Mouse (Mus musculus): Measurements from ENCODE around the gene Tigd3. TPM values are rescaled to one million over a fixed set of nuclear protein-coding genes. Genes with fewer than 3 reads are reported as not detected.

The Tigd3 gene
- polyA plus RNA-seq, 1 experiment from 2014 or later = 12.9 TPM

GRCm38 (mm10) chr19:5872528-5872927 is 21.4 kb downstream of the Tigd3 start:
- Histone ChIP-seq H3K4me1 (peaks cover 27% of the 10 kb centered on the region), H3K9me3 (no peaks in the 10 kb centered on the region), H3K36me3 (peaks cover 11% of the 10 kb centered on the region; the same call in 1 of the 2 replicates), H3K27me3 (no peaks in the 10 kb centered on the region), H3K4me2 (replicated peaks) (no peak overlapping the region), H3K9ac (replicated peaks) (no peak overlapping the region), H3K4me3 (no peak overlapping the region), H3K27ac (replicated peaks) (no peak overlapping the region)
- ATAC-seq (replicated peaks) = no peak
- 93% methylated on average over 4 of the region's 4 CpGs for WGBS

- no peak overlapping the region for H3K27ac ChIP-seq (replicated peaks)
- H3K9ac ChIP-seq (replicated peaks) = no peak overlapping the region
- H3K27me3 ChIP-seq = no peaks in the 10 kb centered on the region
- no peak overlapping the region for H3K4me2 ChIP-seq (replicated peaks)
- H3K9me3 ChIP-seq = no peaks in the 10 kb centered on the region
- H3K36me3 ChIP-seq = peaks cover 11% of the 10 kb centered on the region; the same call in 1 of the 2 replicates
- 60% methylated on average over 6 of the region's 6 CpGs for WGBS
- H3K4me1 ChIP-seq = peaks cover 27% of the 10 kb centered on the region
- H3K4me3 ChIP-seq = no peak overlapping the region
- no peak for ATAC-seq (replicated peaks)
These were observed 22.3 kb downstream of the Tigd3 start for GRCm38 (mm10) chr19:5871683-5872082.

- Histone ChIP-seq H3K4me1 (peaks cover 27% of the 10 kb centered on the region), H3K4me3 (no peak overlapping the region), H3K27ac (replicated peaks) (no peak overlapping the region; the same call in 1 of the 2 replicates), H3K4me2 (replicated peaks) (no peak overlapping the region), H3K27me3 (no peaks in the 10 kb centered on the region), H3K36me3 (peaks cover 11% of the 10 kb centered on the region; the same call in 1 of the 2 replicates), H3K9me3 (no peaks in the 10 kb centered on the region), H3K9ac (replicated peaks) (0 out of 2 replicates have a peak overlapping the region, but pooled peaks have one; percentile 34)
- no peak for ATAC-seq (replicated peaks)
- 4% methylated on average over 7 of the region's 7 CpGs for WGBS
These were observed 22.7 kb downstream of the Tigd3 start for GRCm38 (mm10) chr19:5871273-5871672.

- no peaks in the 10 kb centered on the region for H3K9me3 ChIP-seq
- no peak overlapping the region for H3K4me2 ChIP-seq (replicated peaks)
- peaks cover 23% of the 10 kb centered on the region for H3K36me3 ChIP-seq
- H3K27ac ChIP-seq (replicated peaks) = no peak overlapping the region
- WGBS = 87% methylated on average over 6 of the region's 6 CpGs
- no peaks in the 10 kb centered on the region for H3K27me3 ChIP-seq
- ATAC-seq (replicated peaks) = no peak
- no peak overlapping the region for H3K9ac ChIP-seq (replicated peaks)
- peaks cover 6% of the 10 kb centered on the region for H3K4me1 ChIP-seq
- H3K4me3 ChIP-seq = no peak overlapping the region
These were observed 25.9 kb downstream of the Tigd3 start for GRCm38 (mm10) chr19:5868096-5868495.

DNA sequence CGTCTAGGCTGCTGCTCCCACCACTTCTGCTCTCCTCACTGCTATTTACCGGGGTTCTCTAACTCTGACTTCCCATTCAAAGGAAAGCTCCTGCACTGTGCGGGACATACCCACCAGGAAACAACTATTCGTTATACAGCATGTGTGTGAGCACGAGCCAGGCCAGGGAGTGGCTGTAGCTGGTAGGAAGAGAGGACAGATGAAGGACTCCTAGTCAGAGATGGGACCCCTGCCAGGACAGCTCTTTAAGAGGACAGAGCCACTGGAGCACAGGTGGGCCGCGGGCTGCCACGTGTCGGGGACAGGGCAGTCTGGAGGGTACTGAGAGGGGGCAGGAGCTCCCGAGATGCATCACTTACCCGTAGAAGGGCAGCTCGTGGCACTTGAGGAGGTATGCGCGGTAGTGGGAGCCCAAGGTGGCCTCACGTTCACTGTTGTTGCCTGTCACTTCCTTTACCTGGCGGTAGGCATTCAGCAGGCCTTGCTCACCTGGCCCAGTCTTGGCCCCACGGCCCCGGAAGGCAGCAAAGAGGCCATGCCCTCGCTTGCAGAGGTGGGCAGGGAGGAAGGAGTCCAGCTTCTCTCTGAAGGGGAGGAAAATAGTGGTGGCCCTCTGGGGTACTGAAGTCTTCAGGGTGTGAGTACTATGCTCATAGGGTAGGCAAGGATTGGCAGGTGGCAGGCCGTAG is 29.1 kb downstream of the Tigd3 start:
- H3K4me3 ChIP-seq = no peak overlapping the region
- no peak for ATAC-seq (replicated peaks)
- H3K27me3 ChIP-seq = no peaks in the 10 kb centered on the region
- peaks cover 50% of the 10 kb centered on the region for H3K36me3 ChIP-seq
- H3K4me1 ChIP-seq = no peaks in the 10 kb centered on the region
- WGBS = 91% methylated on average over 20 of the region's 20 CpGs
- H3K27ac ChIP-seq (replicated peaks) = no peak overlapping the region
- no peak overlapping the region for H3K9ac ChIP-seq (replicated peaks)
- H3K4me2 ChIP-seq (replicated peaks) = no peak overlapping the region
- H3K9me3 ChIP-seq = no peaks in the 10 kb centered on the region

DNA sequence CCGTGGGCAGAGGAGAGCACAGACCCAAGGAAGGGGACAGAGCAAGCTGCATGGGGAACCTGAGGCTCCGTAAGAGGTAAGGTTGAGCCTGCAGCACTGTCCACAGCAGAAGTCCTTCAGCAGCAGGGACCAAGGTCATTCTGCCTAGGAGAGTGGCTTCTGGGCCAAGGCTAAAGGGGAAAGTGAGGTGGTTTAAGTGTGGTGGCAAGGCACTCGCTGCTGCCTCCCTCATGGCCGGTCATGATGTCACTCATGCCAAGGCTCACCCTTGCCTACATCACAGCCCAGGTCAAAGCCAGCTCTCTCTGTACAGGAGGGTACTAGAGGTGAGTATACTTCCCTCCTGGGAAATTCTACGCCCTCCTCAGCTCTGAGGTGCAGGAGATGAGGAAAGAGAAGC is 30.2 kb downstream of the Tigd3 start:
- whole genome bisulfite sequencing = 95% methylated on average over 5 of the region's 5 CpGs
- H3K36me3 ChIP-seq = peaks cover 47% of the 10 kb centered on the region
- no peak overlapping the region for H3K4me3 ChIP-seq
- H3K27ac ChIP-seq (replicated peaks) = no peak overlapping the region
- no peaks in the 10 kb centered on the region for H3K9me3 ChIP-seq
- H3K4me2 ChIP-seq (replicated peaks) = no peak overlapping the region
- no peaks in the 10 kb centered on the region for H3K4me1 ChIP-seq
- no peak for ATAC-seq (replicated peaks)
- no peak overlapping the region for H3K9ac ChIP-seq (replicated peaks)
- H3K27me3 ChIP-seq = no peaks in the 10 kb centered on the region

- ATAC-seq (replicated peaks) = no peak
- peaks cover 48% of the 10 kb centered on the region for H3K36me3 ChIP-seq
These were observed 31.4 kb downstream of the Tigd3 start for GRCm38 (mm10) chr19:5862335-5863085.

DNA sequence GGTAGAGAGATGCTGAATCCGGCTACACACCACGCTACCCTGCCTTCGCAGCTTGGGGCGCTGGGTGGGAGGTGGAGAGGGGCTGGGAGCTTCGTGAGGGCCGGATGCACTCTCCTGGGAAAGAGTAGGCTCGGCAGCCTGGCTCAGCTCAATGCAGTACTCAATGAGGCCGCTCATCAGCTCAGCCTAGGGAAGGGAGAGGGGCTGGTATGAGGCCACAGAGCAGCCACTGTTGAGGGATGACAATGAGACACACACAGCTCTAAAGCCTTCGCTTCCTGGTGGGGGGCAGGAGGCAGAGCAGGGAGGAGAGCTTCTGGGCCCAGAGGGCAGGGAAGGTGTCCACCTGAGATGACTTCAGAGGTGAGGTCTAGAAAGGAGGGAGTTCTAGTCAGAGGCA is 37.3 kb downstream of the Tigd3 start:
- Histone ChIP-seq H3K27me3 (no peaks in the 10 kb centered on the region), H3K36me3 (peaks cover 34% of the 10 kb centered on the region), H3K4me2 (replicated peaks) (no peak overlapping the region), H3K9me3 (no peaks in the 10 kb centered on the region), H3K4me3 (no peak overlapping the region), H3K27ac (replicated peaks) (no peak overlapping the region), H3K9ac (replicated peaks) (no peak overlapping the region), H3K4me1 (peaks cover 4% of the 10 kb centered on the region; the same call in 1 of the 2 replicates)
- WGBS = 78% methylated on average over 9 of the region's 9 CpGs
- ATAC-seq (replicated peaks) = no peak

More at GRCm38 (mm10) chr19:5862335-5863085, 31.4 kb downstream of the Tigd3 start:
- Histone ChIP-seq H3K4me3 (no peak overlapping the region), H3K9me3 (no peaks in the 10 kb centered on the region), H3K4me2 (replicated peaks) (no peak overlapping the region), H3K9ac (replicated peaks) (no peak overlapping the region), H3K27me3 (no peaks in the 10 kb centered on the region), H3K4me1 (no peaks in the 10 kb centered on the region), H3K27ac (replicated peaks) (no peak overlapping the region)
- 96% methylated on average over 14 of the region's 14 CpGs for WGBS

DNA sequence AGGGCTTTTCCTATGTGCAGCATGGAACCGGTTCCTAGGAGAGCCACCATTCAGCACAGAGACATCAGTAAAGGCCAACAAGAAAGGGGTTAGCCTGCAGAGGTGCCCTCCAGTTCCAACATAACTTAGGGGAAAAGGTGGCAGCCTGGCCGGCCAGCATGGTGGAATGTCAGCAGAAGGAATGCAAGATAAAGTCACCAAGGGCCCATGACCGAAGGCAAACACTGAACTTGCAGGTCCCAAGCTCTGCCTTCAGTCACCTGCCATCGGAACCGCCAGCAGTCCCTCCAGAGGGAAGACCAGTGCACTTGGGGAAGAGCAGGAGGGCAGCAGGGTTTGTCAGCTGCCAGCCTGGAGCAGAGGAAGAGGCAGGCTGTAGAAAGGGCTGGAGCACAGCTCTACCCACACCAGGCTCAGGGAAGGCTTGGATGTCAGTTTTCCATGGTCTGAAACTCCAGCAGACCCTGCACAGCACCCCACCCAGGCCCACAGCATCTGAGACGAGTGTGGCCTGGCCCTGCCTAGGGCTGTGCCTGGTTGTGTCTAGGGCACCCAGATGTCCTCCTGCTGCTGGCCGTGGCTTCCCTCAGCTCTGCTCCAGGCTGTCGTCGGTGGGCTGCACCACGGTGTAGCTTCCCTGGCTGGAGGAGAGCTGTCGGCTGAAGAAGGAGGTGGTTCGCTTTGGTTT is 41.8 kb downstream of the Tigd3 start:
- 90% methylated on average over 12 of the region's 12 CpGs for WGBS
- ATAC-seq (replicated peaks) = no peak
- H3K27me3 ChIP-seq = no peaks in the 10 kb centered on the region
- no peak overlapping the region for H3K4me3 ChIP-seq
- peaks cover 12% of the 10 kb centered on the region; the same call in 1 of the 2 replicates for H3K36me3 ChIP-seq
- no peak overlapping the region for H3K4me2 ChIP-seq (replicated peaks)
- no peak overlapping the region for H3K9ac ChIP-seq (replicated peaks)
- no peaks in the 10 kb centered on the region for H3K9me3 ChIP-seq
- peaks cover 37% of the 10 kb centered on the region for H3K4me1 ChIP-seq
- H3K27ac ChIP-seq (replicated peaks) = no peak overlapping the region

GRCm38 (mm10) chr19:5851481-5851971 is 42.4 kb downstream of the Tigd3 start:
- ATAC-seq (replicated peaks) = no peak
- Histone ChIP-seq H3K4me2 (replicated peaks) (no peak overlapping the region), H3K9me3 (no peaks in the 10 kb centered on the region), H3K27ac (replicated peaks) (no peak overlapping the region), H3K9ac (replicated peaks) (0 out of 2 replicates have a peak overlapping the region, but pooled peaks have one; percentile 19), H3K4me3 (no peak overlapping the region), H3K36me3 (peaks cover 12% of the 10 kb centered on the region; the same call in 1 of the 2 replicates), H3K27me3 (no peaks in the 10 kb centered on the region), H3K4me1 (peaks cover 43% of the 10 kb centered on the region)
- whole genome bisulfite sequencing = 53% methylated on average over 5 of the region's 5 CpGs

DNA sequence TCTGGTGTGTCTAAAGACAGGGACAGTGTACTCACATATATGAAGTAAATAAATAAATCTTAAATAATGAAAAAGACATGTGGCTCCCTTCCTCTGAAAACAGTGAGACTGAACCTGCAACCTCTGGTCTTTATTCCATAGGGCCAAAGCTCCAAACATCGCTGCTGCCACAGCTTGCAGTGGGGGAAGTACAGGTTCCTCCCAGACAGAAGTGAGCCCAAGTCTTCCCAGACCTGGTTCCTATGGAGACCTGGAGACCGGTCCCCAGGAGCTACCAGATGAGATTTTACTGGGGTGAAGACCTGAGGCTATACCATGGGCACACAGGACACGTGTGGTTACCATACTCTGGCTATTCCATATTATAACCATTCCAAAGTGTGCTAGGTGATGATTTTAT is 43.1 kb downstream of the Tigd3 start:
- peaks cover 9% of the 10 kb centered on the region; the same call in 1 of the 2 replicates for H3K36me3 ChIP-seq
- 85% methylated on average over 3 of the region's 3 CpGs for WGBS
- H3K4me2 ChIP-seq (replicated peaks) = no peak overlapping the region
- no peak overlapping the region for H3K27ac ChIP-seq (replicated peaks)
- peaks cover 48% of the 10 kb centered on the region for H3K4me1 ChIP-seq
- H3K27me3 ChIP-seq = no peaks in the 10 kb centered on the region
- H3K9me3 ChIP-seq = no peaks in the 10 kb centered on the region
- no peak overlapping the region for H3K9ac ChIP-seq (replicated peaks)
- no peak for ATAC-seq (replicated peaks)
- no peak overlapping the region for H3K4me3 ChIP-seq
